Mouse (Mus musculus) MEL (cell line): ENCODE measurements around the gene Dlx1. TPM values are rescaled to one million over a fixed set of nuclear protein-coding genes. Genes with fewer than 3 reads are reported as not detected.

ENCODE experiments used
- DNase-seq: peaks from one replicate; pipeline ENCODE4 v3.0.0; 2011; ENCODE audit warnings: low read depth, low spot score
- H3K27ac ChIP-seq: 2 replicates; pipeline ENCODE4 v1.5.1; 2012; ENCODE audit warnings: low read depth, mild to moderate bottlenecking, control low read depth, low read length, moderate library complexity; ENCODE audit not compliant: control insufficient read depth
- H3K27me3 ChIP-seq, 2 experiments: fragments of 150-350 bp in 1 of 2; sonication (generic) in 1 of 2; 2 replicates each; pipeline ENCODE4 v1.6.1; 2012; ENCODE audit warnings: low read length in 2 of 2, mild to moderate bottlenecking in 2 of 2, improper control_type of control experiment in 1 of 2, moderate library complexity in 1 of 2; ENCODE audit not compliant: insufficient read depth in 2 of 2, control insufficient read depth in 1 of 2
- H3K36me3 ChIP-seq, 2 experiments: 2 replicates each; pipeline ENCODE4 v1.6.1; 2012 to 2014; ENCODE audit warnings: low read length in 2 of 2, improper control_type of control experiment in 1 of 2, inconsistent platforms in 1 of 2, mild to moderate bottlenecking in 1 of 2; ENCODE audit not compliant: insufficient read depth in 2 of 2, control insufficient read depth in 1 of 2
- H3K4me1 ChIP-seq, 2 experiments: fragments of 150-350 bp in 1 of 2; sonication (generic) in 1 of 2; 2 replicates each; pipeline ENCODE4 v1.6.1; 2012; ENCODE audit warnings: low read length in 2 of 2, improper control_type of control experiment in 1 of 2, mild to moderate bottlenecking in 1 of 2; ENCODE audit not compliant: insufficient read depth in 2 of 2, control insufficient read depth in 1 of 2
- H3K4me3 ChIP-seq, 2 experiments: fragments of 150-350 bp in 1 of 2; sonication (generic) in 1 of 2; 2 replicates each; pipeline ENCODE4 v1.5.1; 2012; ENCODE audit warnings: low read depth in 2 of 2, low read length in 2 of 2, mild to moderate bottlenecking in 2 of 2, moderate library complexity in 2 of 2, control low read depth in 1 of 2, improper control_type of control experiment in 1 of 2; ENCODE audit not compliant: control insufficient read depth in 1 of 2, insufficient read depth in 1 of 2
- H3K79me2 ChIP-seq: 2 replicates; pipeline ENCODE4 v1.6.1; 2012; ENCODE audit warnings: mild to moderate bottlenecking, low read length, moderate library complexity; ENCODE audit not compliant: control insufficient read depth, poor library complexity, insufficient read depth
- H3K9ac ChIP-seq: 2 replicates; pipeline ENCODE4 v1.6.1; 2012; ENCODE audit warnings: low read depth, mild to moderate bottlenecking, control low read depth, low read length, moderate library complexity; ENCODE audit not compliant: control insufficient read depth, poor library complexity, severe bottlenecking
- H3K9me3 ChIP-seq: fragments of 150-350 bp; sonication (generic); replicated peaks from 2 replicates; pipeline ENCODE4 v1.6.1; 2012; ENCODE audit warnings: mild to moderate bottlenecking, low read length, improper control_type of control experiment, moderate library complexity; ENCODE audit not compliant: insufficient read depth
- CHD1 ChIP-seq: IDR thresholded peaks from 2 replicates; pipeline ENCODE4 v1.6.1; 2012; ENCODE audit warnings: low read depth, mild to moderate bottlenecking, inconsistent platforms, low read length, improper control_type of control experiment
- ELF1 ChIP-seq: IDR thresholded peaks from 2 replicates; pipeline ENCODE4 v1.6.1; 2014; ENCODE audit warnings: low read depth, mild to moderate bottlenecking, inconsistent platforms, low read length, improper control_type of control experiment, moderate library complexity
- JUND ChIP-seq: IDR thresholded peaks from 2 replicates; pipeline ENCODE4 v1.6.1; 2011; ENCODE audit warnings: low read depth, mild to moderate bottlenecking, improper control_type of control experiment, low read length
- KAT2A ChIP-seq: conservative IDR thresholded peaks from 2 replicates; pipeline ENCODE4 v1.6.1; 2012; ENCODE audit warnings: low read depth, low read length, improper control_type of control experiment, inconsistent platforms
- MAZ ChIP-seq: IDR thresholded peaks from 2 replicates; pipeline ENCODE4 v1.6.1; 2012; ENCODE audit warnings: low read depth, mild to moderate bottlenecking, inconsistent platforms, low read length, improper control_type of control experiment
- MXI1 ChIP-seq: IDR thresholded peaks from 2 replicates; pipeline ENCODE4 v1.6.1; 2011; ENCODE audit warnings: mild to moderate bottlenecking, low read depth, low read length, improper control_type of control experiment
- MYB ChIP-seq: IDR thresholded peaks from 2 replicates; pipeline ENCODE4 v1.6.1; 2011; ENCODE audit warnings: mild to moderate bottlenecking, low read depth, low read length, improper control_type of control experiment
- MYC ChIP-seq: IDR thresholded peaks from 2 replicates; pipeline ENCODE4 v1.6.1; 2011; ENCODE audit warnings: low read depth, mild to moderate bottlenecking, low read length, improper control_type of control experiment, moderate library complexity
- NELFE ChIP-seq: IDR thresholded peaks from 2 replicates; pipeline ENCODE4 v1.6.1; 2011; ENCODE audit warnings: low read depth, low read length, improper control_type of control experiment
- POLR2A ChIP-seq, 2 experiments: IDR thresholded peaks; 2 replicates each; pipeline ENCODE4 v1.6.1; 2011 to 2012; ENCODE audit warnings: low read length in 2 of 2, mild to moderate bottlenecking in 2 of 2, control low read depth in 1 of 2, improper control_type of control experiment in 1 of 2, low read depth in 1 of 2, moderate library complexity in 1 of 2; ENCODE audit not compliant: control insufficient read depth in 1 of 2, insufficient read depth in 1 of 2, poor library complexity in 1 of 2
- RCOR1 ChIP-seq: IDR thresholded peaks from 2 replicates; pipeline ENCODE4 v1.6.1; 2012; ENCODE audit warnings: low read depth, mild to moderate bottlenecking, inconsistent platforms, low read length, improper control_type of control experiment
- SIN3A ChIP-seq: IDR thresholded peaks from 2 replicates; pipeline ENCODE4 v1.6.1; 2012; ENCODE audit warnings: low read length, improper control_type of control experiment, inconsistent platforms
- TAL1 ChIP-seq: IDR thresholded peaks from 2 replicates; pipeline ENCODE4 v1.6.1; 2012; ENCODE audit warnings: mild to moderate bottlenecking, inconsistent platforms, low read length, moderate library complexity, mixed read lengths
- UBTF ChIP-seq: IDR thresholded peaks from 2 replicates; pipeline ENCODE4 v1.6.1; 2012; ENCODE audit warnings: low read depth, mild to moderate bottlenecking, inconsistent platforms, low read length, improper control_type of control experiment, moderate library complexity, borderline replicate concordance; ENCODE audit not compliant: insufficient read depth
- USF2 ChIP-seq, 2 experiments: IDR thresholded peaks; 2 replicates each; pipeline ENCODE4 v1.6.1; 2011 to 2012; ENCODE audit warnings: improper control_type of control experiment in 2 of 2, low read length in 2 of 2, borderline replicate concordance in 1 of 2, inconsistent platforms in 1 of 2, low read depth in 1 of 2, mild to moderate bottlenecking in 1 of 2; ENCODE audit not compliant: insufficient read depth in 1 of 2
- polyA plus RNA-seq, 2 experiments: library from polyadenylated mRNA; stranded (reverse) in 1 of 2; unstranded in 1 of 2; fragments of >175 nt in 1 of 2; fragments of >200 nt in 1 of 2; gene quantifications; 2 replicates each; pipeline versions ENCODE4 v1.2.1 to v1.2.4; 2012; ENCODE audit warnings: low replicate concordance in 2 of 2, low read depth in 1 of 2; ENCODE audit not compliant: insufficient read length in 2 of 2, insufficient read depth in 1 of 2, missing spikeins in 1 of 2
- total RNA-seq: library from RNA; depleted of rRNA; stranded (reverse); fragments of 300-350 nt; gene quantifications from 2 replicates; pipeline ENCODE4 v1.2.3, GENCODE M21; 2012

Gene Dlx1
- total and polyA plus RNA-seq, 3 experiments, result 3.4 to 11.8 TPM; not detected in 1

DNA sequence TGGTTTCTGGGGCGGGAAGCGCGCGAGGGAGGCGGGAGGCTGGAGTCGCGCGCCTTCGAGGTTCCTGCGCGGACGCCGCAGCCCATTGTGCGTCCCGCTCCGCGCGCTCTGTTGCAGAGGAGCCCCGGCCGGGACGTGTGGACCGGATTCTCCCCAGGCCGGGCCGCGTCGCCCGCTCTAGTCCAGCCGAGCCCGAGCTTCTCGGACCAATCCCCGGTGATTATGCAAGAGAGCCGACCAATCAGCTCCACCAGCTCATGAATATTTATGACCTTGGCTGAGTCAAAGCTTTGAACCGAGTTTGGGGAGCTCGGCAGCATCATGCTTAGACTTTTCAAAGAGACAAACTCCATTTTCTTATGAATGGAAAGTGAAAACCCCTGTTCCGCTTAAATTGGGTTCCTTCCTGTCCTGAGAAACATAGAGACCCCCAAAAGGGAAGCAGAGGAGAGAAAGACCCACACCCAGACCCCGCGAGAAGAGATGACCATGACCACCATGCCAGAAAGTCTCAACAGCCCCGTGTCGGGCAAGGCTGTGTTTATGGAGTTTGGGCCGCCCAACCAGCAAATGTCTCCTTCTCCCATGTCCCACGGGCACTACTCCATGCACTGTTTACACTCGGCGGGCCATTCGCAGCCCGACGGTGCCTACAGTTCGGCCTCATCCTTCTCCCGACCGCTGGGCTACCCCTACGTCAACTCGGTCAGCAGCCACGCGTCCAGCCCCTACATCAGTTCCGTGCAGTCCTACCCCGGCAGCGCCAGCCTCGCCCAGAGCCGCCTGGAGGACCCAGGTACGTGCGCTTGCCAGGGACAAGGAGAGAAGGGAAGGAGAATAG, 1.8 kb downstream of the Dlx1 start (continued):
- TF ChIP-seq NELFE (peak; percentile 80), MAZ (peak; percentile 23; the same call in 1 of the 2 replicates), SIN3A (peak; percentile 28), TAL1 (no peak), RCOR1 (no peak)

DNA sequence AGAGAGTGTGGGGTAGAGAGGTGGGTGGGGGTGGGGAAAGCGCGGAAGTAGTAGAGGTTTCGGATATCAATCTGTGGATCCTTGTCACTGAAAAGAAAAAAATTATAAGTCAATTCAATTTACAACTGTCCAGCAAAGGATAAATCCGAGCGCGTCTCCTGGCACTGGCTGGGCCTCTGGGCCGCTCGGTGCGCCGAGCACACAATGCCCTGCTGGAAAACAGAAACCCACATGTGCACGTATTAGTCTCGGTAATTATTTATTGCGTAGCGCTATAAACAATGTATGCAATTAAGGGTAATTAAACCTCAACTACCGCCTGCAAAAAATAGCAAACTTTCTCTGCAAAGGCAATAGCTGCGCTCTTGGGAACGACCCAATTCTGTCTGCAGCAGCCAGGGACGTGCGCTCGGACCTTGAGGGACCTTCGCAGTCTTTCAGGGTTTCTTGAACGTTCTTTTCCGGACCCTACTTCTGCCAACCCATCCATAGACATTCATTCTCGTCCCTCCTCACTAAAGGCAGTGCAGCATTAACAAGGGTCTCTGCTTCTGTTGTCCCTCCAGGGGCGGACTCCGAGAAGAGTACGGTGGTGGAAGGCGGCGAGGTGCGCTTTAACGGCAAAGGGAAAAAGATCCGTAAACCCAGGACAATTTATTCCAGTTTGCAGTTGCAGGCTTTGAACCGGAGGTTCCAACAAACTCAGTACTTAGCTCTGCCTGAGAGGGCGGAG, 2.6 kb downstream of the Dlx1 start:
- H3K9me3 ChIP-seq, result no peaks in the 10 kb centered on the region
- peak; percentile 58 for DNase-seq
- peak overlapping the region; percentile 85 for H3K27ac ChIP-seq
- H3K79me2 ChIP-seq, result peaks cover 6% of the 10 kb centered on the region; the same call in 1 of the 2 replicates
- H3K4me3 ChIP-seq, result peak overlapping the region; percentile 87 to 93
- TF ChIP-seq CHD1 (0 out of 2 replicates have a peak, but pooled peaks have one; percentile 10), KAT2A (no peak), UBTF (no peak), MAZ (no peak), USF2 (IDR thresholded peaks at IDR 0.05; ENCODE audit: borderline replicate concordance in 1 of 2, insufficient read depth in 1 of 2, low read depth in 1 of 2, low read length in 2 of 2) (no peak), MXI1 (0 out of 2 replicates have a peak, but pooled peaks have one; percentile 13), MYB (no peak), MYC (0 out of 2 replicates have a peak, but pooled peaks have one; percentile 36), ELF1 (0 out of 2 replicates have a peak, but pooled peaks have one; percentile 28), JUND (no peak), POLR2A (IDR thresholded peaks at IDR 0.05; ENCODE audit: control insufficient read depth in 1 of 2, insufficient read depth in 1 of 2, low read depth in 1 of 2, low read length in 2 of 2, poor library complexity in 1 of 2) (0 out of 4 replicates have a peak, but pooled peaks of 1 of the 2 experiments have one; percentile 8)
- H3K9ac ChIP-seq, result peak overlapping the region; percentile 90
- peaks cover 3% of the 10 kb centered on the region in 2 experiments; a peak in 2 of 4 replicates for H3K4me1 ChIP-seq
- H3K27me3 ChIP-seq, result no peaks in the 10 kb centered on the region
- peaks cover 0 to 7% of the 10 kb centered on the region in 2 experiments; a peak in 2 of 4 replicates for H3K36me3 ChIP-seq
